ENCODE assay signal across 8 mouse cellular contexts in the genomic region with DNA sequence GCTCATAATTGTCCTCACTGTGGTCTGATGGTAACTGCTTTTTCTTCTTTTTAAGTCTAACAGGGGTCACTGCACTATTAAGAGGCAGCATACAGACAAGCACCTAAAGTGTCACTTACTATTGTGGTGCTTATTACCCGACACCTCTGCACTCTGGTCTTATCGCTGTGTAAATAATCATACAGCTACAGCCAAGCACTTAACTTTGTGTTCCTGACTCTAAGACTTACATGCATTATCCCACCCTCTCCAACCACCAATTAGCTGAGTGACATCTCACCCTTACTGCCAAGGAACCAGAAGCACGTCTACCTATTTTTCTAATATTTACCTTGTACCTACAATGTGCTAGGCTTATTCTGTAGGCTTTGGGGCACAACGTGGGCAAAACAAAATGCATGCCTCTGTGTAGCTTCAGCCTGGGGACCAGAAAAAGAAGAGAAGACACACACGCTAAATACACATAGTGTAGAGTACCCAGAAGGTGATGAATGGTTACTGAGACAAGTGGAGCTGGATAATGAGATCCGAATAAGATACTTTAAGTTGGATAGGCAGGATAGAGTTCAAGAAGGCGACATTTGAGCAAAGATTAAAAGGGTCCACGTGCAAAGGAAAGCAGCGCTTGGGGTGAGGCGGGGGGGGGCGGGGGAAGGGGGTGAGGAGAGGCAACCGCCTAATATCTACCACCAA. TPM values are rescaled to one million over a fixed set of nuclear protein-coding genes. Genes with fewer than 3 reads are reported as not detected.
A peak's percentile ranks its signal among the peaks of the same experiment; 100 is the strongest.
DNase-seq lines count a peak whose midpoint lies in the region; ATAC-seq lines count a peak whose summit lies in the region.

No protein-coding gene starts in this region.

- peak overlapping the region; percentile 95 for H3K4me3 ChIP-seq in heart, embryonic 15.5 days
- peak overlapping the region; percentile 95 for H3K4me3 ChIP-seq in hindbrain, embryonic 11.5 days (ENCODE audit: low read depth, low read length)
- peak overlapping the region; percentile 98 for H3K4me3 ChIP-seq in midbrain, embryonic 11.5 days (ENCODE audit: low read depth, low read length)

- H3K27me3 ChIP-seq in heart, embryonic 15.5 days = no peaks in the 10 kb centered on the region
- H3K27me3 ChIP-seq in hindbrain, embryonic 11.5 days (ENCODE audit: control insufficient read depth, insufficient read depth, low read length) = no peaks in the 10 kb centered on the region
- H3K27me3 ChIP-seq in midbrain, embryonic 11.5 days (ENCODE audit: control insufficient read depth, insufficient read depth, low read length) = no peaks in the 10 kb centered on the region

- WGBS in heart, embryonic 15.5 days = 7% methylated on average over 11 of the region's 12 CpGs
- WGBS in hindbrain, embryonic 11.5 days = 10% methylated on average over 11 of the region's 12 CpGs
- WGBS in midbrain, embryonic 11.5 days = 11% methylated on average over 11 of the region's 12 CpGs

- peak overlapping the region; percentile 65 for H3K9ac ChIP-seq in heart, embryonic 15.5 days
- H3K9ac ChIP-seq in hindbrain, embryonic 11.5 days (ENCODE audit: low read depth, low read length) = peak overlapping the region; percentile 56
- peak overlapping the region; percentile 48 for H3K9ac ChIP-seq in midbrain, embryonic 11.5 days (ENCODE audit: low read length)

- peaks cover 26% of the 10 kb centered on the region for H3K4me1 ChIP-seq in heart, embryonic 15.5 days (replicated peaks)
- no peaks in the 10 kb centered on the region for H3K4me1 ChIP-seq in hindbrain, embryonic 11.5 days (replicated peaks; ENCODE audit: control insufficient read depth, insufficient read depth, low read length)
- peaks cover 14% of the 10 kb centered on the region for H3K4me1 ChIP-seq in midbrain, embryonic 11.5 days (ENCODE audit: control insufficient read depth, insufficient read depth, low read length)

- H3K36me3 ChIP-seq in heart, embryonic 15.5 days = no peaks in the 10 kb centered on the region
- no peaks in the 10 kb centered on the region for H3K36me3 ChIP-seq in hindbrain, embryonic 11.5 days (ENCODE audit: control insufficient read depth, insufficient read depth, low read length)
- H3K36me3 ChIP-seq in midbrain, embryonic 11.5 days (ENCODE audit: control insufficient read depth, insufficient read depth, low read length) = no peaks in the 10 kb centered on the region

- ATAC-seq in heart, embryonic 15.5 days (replicated peaks; ENCODE audit: insufficient number of reproducible peaks, insufficient read depth, low FRiP score, low read depth) = no peak
- peak; percentile 15 for ATAC-seq in hindbrain, embryonic 11.5 days (ENCODE audit: low FRiP score)
- no peak for ATAC-seq in midbrain, embryonic 11.5 days (ENCODE audit: low FRiP score)

- H3K27ac ChIP-seq in heart, embryonic 15.5 days = peak overlapping the region; percentile 92
- H3K27ac ChIP-seq in hindbrain, embryonic 11.5 days (ENCODE audit: low read depth, low read length) = peak overlapping the region; percentile 85
- H3K27ac ChIP-seq in midbrain, embryonic 11.5 days (ENCODE audit: low read depth, low read length) = peak overlapping the region; percentile 64

- no peaks in the 10 kb centered on the region for H3K9me3 ChIP-seq in heart, embryonic 15.5 days (replicated peaks)
- H3K9me3 ChIP-seq in hindbrain, embryonic 11.5 days (ENCODE audit: control insufficient read depth, low read length) = no peaks in the 10 kb centered on the region
- no peaks in the 10 kb centered on the region for H3K9me3 ChIP-seq in midbrain, embryonic 11.5 days (ENCODE audit: control insufficient read depth, low read length)

- intact Hi-C loops in heart, postnatal 10 days (cut with DNase I) = no loop called here

- peak overlapping the region; percentile 86 for H3K4me2 ChIP-seq in heart, embryonic 15.5 days
- peak overlapping the region; percentile 47 for H3K4me2 ChIP-seq in hindbrain, embryonic 11.5 days (replicated peaks; ENCODE audit: low read depth, low read length)
- peak overlapping the region; percentile 57 for H3K4me2 ChIP-seq in midbrain, embryonic 11.5 days

- DNase-seq in heart, postnatal 10 days = no peak
- peak; percentile 5 for DNase-seq in Muller cell, postnatal 12 days (ENCODE audit: inconsistent ontology term)
- peak; percentile 13 for DNase-seq in hindbrain, embryonic 11.5 days (ENCODE audit: low spot score)
- peak; percentile 91 for DNase-seq in midbrain, embryonic 11.5 days (ENCODE audit: low spot score, missing footprints)
- DNase-seq in layer of hippocampus, postnatal 14 days (ENCODE audit: low spot score in 2 of 2) = no peak
- no peak for DNase-seq in adipocyte (ENCODE audit: low spot score)
- DNase-seq in urinary bladder, adult 2 months (ENCODE audit: low spot score) = no peak

RNA-seq across cellular contexts. Expression of gene Rad23b, which starts 0.9 kb away (rescaled TPM):
- 54.1 and 64.6 TPM in 2 replicates for polyA plus RNA-seq in heart, embryonic 15.5 days (2015; fragmentation: Nextera tagmentation; extraction: Ambion mirVana)
- total RNA-seq in heart, postnatal 10 days (2021) = 100 to 1,000 TPM; 128 to 135 TPM
- 97.1 and 105 TPM in 2 replicates for polyA plus RNA-seq in hindbrain, embryonic 11.5 days (2014; fragmentation: Nextera tagmentation; extraction: Ambion mirVana)
- 95.5 and 104 TPM in 2 replicates for polyA plus RNA-seq in midbrain, embryonic 11.5 days (2014; fragmentation: Nextera tagmentation; extraction: Ambion mirVana)
- total RNA-seq in layer of hippocampus, postnatal 14 days (2021) = 100 to 1,000 TPM; 179 to 185 TPM
- 107 and 114 TPM in 2 replicates for polyA plus RNA-seq in urinary bladder, adult 2 months (2012; rRNA removed)

Comparison
In these comparisons a context has a peak if more than half of its experiments do, and no peak if none do; other contexts are left out.
1. DNase-seq: peak in Muller cell, postnatal 12 days (single experiment), hindbrain, embryonic 11.5 days (single experiment) and midbrain, embryonic 11.5 days (single experiment); none in heart, postnatal 10 days (0 of 2), layer of hippocampus, postnatal 14 days (0 of 2), adipocyte (single experiment) and urinary bladder, adult 2 months (single experiment).
2. Peak in every context shown above with its lines, with median percentiles within 50 percentile points of each other: H3K27ac ChIP-seq, H3K4me2 ChIP-seq, H3K4me3 ChIP-seq and H3K9ac ChIP-seq.